ENCODE assay signal across 11 mouse cellular contexts in the genomic region with DNA sequence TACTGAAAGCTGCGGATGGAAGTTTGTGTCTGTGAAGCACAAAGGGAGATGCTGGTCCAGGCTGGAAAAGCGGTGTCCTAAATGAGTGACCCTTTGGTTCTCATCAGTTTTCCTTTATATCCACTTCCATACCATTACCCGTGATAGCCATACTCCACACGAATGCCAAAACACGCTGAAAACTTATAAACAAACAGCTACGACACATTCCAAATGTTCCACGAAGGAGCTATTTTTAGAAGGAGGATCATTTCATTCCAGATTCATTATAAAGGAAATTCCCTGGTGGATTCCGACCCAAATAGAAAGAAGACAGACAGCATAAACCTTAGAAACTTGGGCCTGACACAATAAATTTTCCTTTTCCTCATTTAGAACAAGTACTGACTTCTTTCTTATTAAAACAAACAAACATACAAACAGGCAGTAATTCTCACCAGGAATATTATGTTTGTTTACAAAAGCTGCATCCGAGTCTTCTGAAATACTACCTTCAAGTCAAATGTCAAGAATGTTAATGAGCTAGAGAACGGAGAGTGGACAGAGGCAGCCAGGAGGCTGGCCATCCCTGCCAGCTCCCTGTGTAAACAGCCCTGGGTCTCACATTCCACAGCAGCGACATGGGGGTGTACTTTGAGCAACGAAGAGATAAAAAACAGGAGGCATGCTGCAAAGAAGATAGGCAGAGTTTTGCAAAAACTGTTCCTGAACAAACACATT.
A peak's percentile ranks its signal among the peaks of the same experiment; 100 is the strongest.
DNase-seq lines count a peak whose midpoint lies in the region; ATAC-seq lines count a peak whose summit lies in the region.
"Had no signal": no experiment of that assay in that cellular context is flagged by ENCODE, and none has a peak within 500 bp of the region (broad histone marks: within the 10 kb centered on the region; RNA-seq: fewer than 3 reads in every experiment).

No protein-coding gene starts in this region.

- WGBS in hindbrain, embryonic 11.5 days, result 44% methylated on average over 12 of the region's 12 CpGs
- 37% methylated on average over 12 of the region's 12 CpGs for WGBS in hindbrain, embryonic 10.5 days

- H3K27ac ChIP-seq in hindbrain, embryonic 11.5 days (ENCODE audit: low read depth, low read length), result no peak overlapping the region
- no peak overlapping the region for H3K27ac ChIP-seq in hindbrain, embryonic 10.5 days

- peaks cover 2% of the 10 kb centered on the region; the same call in 1 of the 2 replicates for H3K4me1 ChIP-seq in hindbrain, embryonic 11.5 days (replicated peaks; ENCODE audit: control insufficient read depth, insufficient read depth, low read length)
- peaks cover 22% of the 10 kb centered on the region for H3K4me1 ChIP-seq in hindbrain, embryonic 10.5 days (replicated peaks)

- no peaks in the 10 kb centered on the region for H3K9me3 ChIP-seq in hindbrain, embryonic 11.5 days (ENCODE audit: control insufficient read depth, low read length)
- H3K9me3 ChIP-seq in hindbrain, embryonic 10.5 days, result no peaks in the 10 kb centered on the region

- no peaks in the 10 kb centered on the region for H3K36me3 ChIP-seq in hindbrain, embryonic 11.5 days (ENCODE audit: control insufficient read depth, insufficient read depth, low read length)
- no peaks in the 10 kb centered on the region for H3K36me3 ChIP-seq in hindbrain, embryonic 10.5 days

- H3K27me3 ChIP-seq in hindbrain, embryonic 11.5 days (ENCODE audit: control insufficient read depth, insufficient read depth, low read length), result no peaks in the 10 kb centered on the region
- no peaks in the 10 kb centered on the region for H3K27me3 ChIP-seq in hindbrain, embryonic 10.5 days (ENCODE audit: insufficient read depth, poor library complexity, severe bottlenecking)

- H3K4me2 ChIP-seq in hindbrain, embryonic 11.5 days (replicated peaks; ENCODE audit: low read depth, low read length), result no peak overlapping the region

- intact Hi-C loops in heart, postnatal 14 days (cut with DNase I), result loop anchor here (5.0 kb wide), 1 partner anchor 99 kb away; no protein-coding TSS in a partner anchor

- H3K9ac ChIP-seq in hindbrain, embryonic 11.5 days (ENCODE audit: low read depth, low read length), result no peak overlapping the region
- H3K9ac ChIP-seq: liver, postnatal 0 days had no signal

- no peak overlapping the region for H3K4me3 ChIP-seq in hindbrain, embryonic 11.5 days (ENCODE audit: low read depth, low read length)
- no peak overlapping the region for H3K4me3 ChIP-seq in hindbrain, embryonic 10.5 days
- H3K4me3 ChIP-seq: erythroblast, embryonic 14.5 days had no signal

- no peak for ATAC-seq in hindbrain, embryonic 11.5 days (ENCODE audit: low FRiP score)
- ATAC-seq: liver, postnatal 0 days had no signal

- DNase-seq in hindbrain, embryonic 11.5 days (ENCODE audit: low spot score), result peak; percentile 15
- no peak for DNase-seq in hindbrain, embryonic 10.5 days (ENCODE audit: low spot score)
- DNase-seq in embryo, embryonic 10.5 days (ENCODE audit: low spot score), result peak; percentile 69
- DNase-seq in heart, postnatal 14 days, result peak; percentile 18 to 43
- DNase-seq in lung, postnatal 36 days, result peak; percentile 51
- no peak for DNase-seq in cerebellum, postnatal 14 days
- no peak for DNase-seq in layer of hippocampus, adult 18-20 months (ENCODE audit: low spot score in 2 of 2)
- no peak for DNase-seq in cerebellum, adult 9-11 months
- DNase-seq: liver, postnatal 0 days; thymus, postnatal 14 days had no signal

Comparison
In these comparisons a context has a peak if more than half of its experiments do, and no peak if none do; other contexts are left out.
1. DNase-seq: peak in hindbrain, embryonic 11.5 days (single experiment), embryo, embryonic 10.5 days (single experiment), heart, postnatal 14 days (2 of 2) and lung, postnatal 36 days (single experiment); none in hindbrain, embryonic 10.5 days (single experiment), cerebellum, postnatal 14 days (0 of 2), layer of hippocampus, adult 18-20 months (0 of 2) and cerebellum, adult 9-11 months (single experiment).